Mouse (Mus musculus) liver, embryonic 13.5 days (tissue): ENCODE results near the gene Rpl29. TPM values are rescaled to one million over a fixed set of nuclear protein-coding genes. Genes with fewer than 3 reads are reported as not detected.

Experiments
- ATAC-seq: fragments of 200-750 bp; cut with Nextera tagmentation; 2 replicates; pipeline ENCODE4 v1.8.0; 2017; ENCODE audit warnings: low read depth, mild to moderate bottlenecking, moderate number of reproducible peaks, moderate library complexity
- DNase-seq: peaks from one replicate; pipeline ENCODE4 v3.0.0; 2022
- H3K27ac ChIP-seq: fragments of 300-500 bp; sonication (generic); 2 replicates; pipeline ENCODE4 v1.5.1; 2015; ENCODE audit warnings: moderate library complexity, mild to moderate bottlenecking, inconsistent platforms
- H3K27me3 ChIP-seq: fragments of 300-500 bp; sonication (generic); 2 replicates; pipeline ENCODE4 v1.6.1; 2015; ENCODE audit warnings: mild to moderate bottlenecking, inconsistent platforms
- H3K36me3 ChIP-seq: fragments of 300-500 bp; sonication (generic); 2 replicates; pipeline ENCODE4 v1.6.1; 2015; ENCODE audit warnings: mild to moderate bottlenecking, inconsistent platforms
- H3K4me1 ChIP-seq: fragments of 300-500 bp; sonication (generic); replicated peaks from 2 replicates; pipeline ENCODE4 v1.6.1; 2015; ENCODE audit warnings: inconsistent platforms
- H3K4me2 ChIP-seq: fragments of 300-500 bp; sonication (generic); 2 replicates; pipeline ENCODE4 v1.6.1; 2015; ENCODE audit warnings: inconsistent platforms, mild to moderate bottlenecking, moderate library complexity
- H3K4me3 ChIP-seq: fragments of 300-500 bp; sonication (generic); replicated peaks from 2 replicates; pipeline ENCODE4 v1.5.1; 2015; ENCODE audit warnings: mild to moderate bottlenecking, inconsistent platforms
- H3K9ac ChIP-seq: fragments of 300-500 bp; sonication (generic); 2 replicates; pipeline ENCODE4 v1.6.1; 2015; ENCODE audit warnings: mild to moderate bottlenecking, inconsistent platforms
- H3K9me3 ChIP-seq: fragments of 300-500 bp; sonication (generic); replicated peaks from 2 replicates; pipeline ENCODE4 v1.6.1; 2016; ENCODE audit warnings: inconsistent platforms
- WGBS: fragments of 180-500 bp; shearing (Covaris S2); methylation state at CpG from one replicate; pipeline ENCODE4 v1.1.7; 2015; ENCODE audit not compliant: insufficient replicate concordance; 5-methylcytosine and 5-hydroxymethylcytosine counted together
- polyA plus RNA-seq: library from polyadenylated mRNA; unstranded; fragments of >200 nt; fragmentation: Nextera tagmentation; extraction: Ambion mirVana; gene quantifications from 2 replicates; pipeline ENCODE4 v1.2.1, GENCODE M21; 2015

The Rpl29 gene
- polyA plus RNA-seq, 1 experiment from 2014 or later: 835 TPM

GRCm38 (mm10) chr9:106474456-106474855 is 45.2 kb downstream of the Rpl29 start:
- Histone ChIP-seq H3K36me3 (peaks cover under 1% of the 10 kb centered on the region; the same call in 1 of the 2 replicates), H3K9me3 (no peaks in the 10 kb centered on the region), H3K4me1 (peaks cover 56% of the 10 kb centered on the region), H3K27me3 (no peaks in the 10 kb centered on the region), H3K27ac (no peak overlapping the region), H3K9ac (0 out of 2 replicates have a peak overlapping the region, but pooled peaks have one; percentile 10), H3K4me3 (no peak overlapping the region), H3K4me2 (no peak overlapping the region)
- peak; percentile 61 for DNase-seq
- WGBS: 4% methylated on average over 6 of the region's 6 CpGs
- ATAC-seq: no peak

GRCm38 (mm10) chr9:106475046-106475445 is 45.8 kb downstream of the Rpl29 start:
- Histone ChIP-seq H3K4me3 (no peak overlapping the region), H3K36me3 (peaks cover 7% of the 10 kb centered on the region), H3K27ac (no peak overlapping the region), H3K4me1 (peaks cover 51% of the 10 kb centered on the region), H3K9me3 (no peaks in the 10 kb centered on the region), H3K9ac (0 out of 2 replicates have a peak overlapping the region, but pooled peaks have one; percentile 10), H3K4me2 (no peak overlapping the region), H3K27me3 (no peaks in the 10 kb centered on the region)
- 67% methylated on average over 7 of the region's 7 CpGs for WGBS
- ATAC-seq: no peak
- peak; percentile 14 for DNase-seq

GRCm38 (mm10) chr9:106475663-106476001 is 46.4 kb downstream of the Rpl29 start, which contains the start of gene Rrp9:
Gene Rrp9, plus strand, starts transcription at chr9:106475963.
- no peak for ATAC-seq
- peak within 1 kb of the TSS; percentile 98 for H3K4me2 ChIP-seq
- H3K27ac ChIP-seq: 0 out of 2 replicates have a peak within 1 kb of the TSS, but pooled peaks have one; percentile 35
- WGBS: 73% methylated on average over 10 of the region's 10 CpGs
- peaks cover 13% of the 10 kb centered on the region for H3K36me3 ChIP-seq
- peak within 1 kb of the TSS; percentile 9; the same call in 1 of the 2 replicates for H3K4me3 ChIP-seq
- H3K27me3 ChIP-seq: no peaks in the 10 kb centered on the region
- H3K9me3 ChIP-seq: no peaks in the 10 kb centered on the region
- H3K4me1 ChIP-seq: peaks cover 51% of the 10 kb centered on the region
- no peak for DNase-seq
- H3K9ac ChIP-seq: peak within 1 kb of the TSS; percentile 15; the same call in 1 of the 2 replicates

- Histone ChIP-seq H3K4me2 (peak overlapping the region; percentile 98), H3K27me3 (no peaks in the 10 kb centered on the region), H3K27ac (0 out of 2 replicates have a peak overlapping the region, but pooled peaks have one; percentile 35), H3K4me3 (peak overlapping the region; percentile 9; the same call in 1 of the 2 replicates), H3K9me3 (no peaks in the 10 kb centered on the region), H3K36me3 (peaks cover 19% of the 10 kb centered on the region), H3K4me1 (peaks cover 51% of the 10 kb centered on the region), H3K9ac (peak overlapping the region; percentile 15; the same call in 1 of the 2 replicates)
- WGBS: 17% methylated on average over 16 of the region's 16 CpGs
- peak; percentile 20 for DNase-seq
- ATAC-seq: 0 out of 2 replicates have a peak, but pooled peaks have one; percentile 1
Observed at GRCm38 (mm10) chr9:106476002-106476923, 47.0 kb downstream of the Rpl29 start.

- peak; percentile 98 for ATAC-seq
- Histone ChIP-seq H3K4me1 (peaks cover 51% of the 10 kb centered on the region), H3K4me2 (peak within 1 kb of the TSS; percentile 98), H3K27ac (0 out of 2 replicates have a peak within 1 kb of the TSS, but pooled peaks have one; percentile 35), H3K4me3 (peak within 1 kb of the TSS; percentile 75), H3K27me3 (no peaks in the 10 kb centered on the region), H3K9me3 (no peaks in the 10 kb centered on the region), H3K9ac (peak within 1 kb of the TSS; percentile 73), H3K36me3 (peaks cover 25% of the 10 kb centered on the region)
- WGBS: 0% methylated on average over 41 of the region's 41 CpGs
- DNase-seq: peak; percentile 99
Observed at GRCm38 (mm10) chr9:106476924-106477484, 47.8 kb downstream of the Rpl29 start, which contains the start of gene Parp3. Gene Parp3, minus strand, starts transcription at chr9:106476949.

GRCm38 (mm10) chr9:106477649-106478048 is 48.4 kb downstream of the Rpl29 start:
- H3K4me2 ChIP-seq: peak overlapping the region; percentile 98
- peaks cover 29% of the 10 kb centered on the region for H3K36me3 ChIP-seq
- no peaks in the 10 kb centered on the region for H3K27me3 ChIP-seq
- no peaks in the 10 kb centered on the region for H3K9me3 ChIP-seq
- no peak overlapping the region for H3K27ac ChIP-seq
- H3K4me1 ChIP-seq: peaks cover 51% of the 10 kb centered on the region
- no peak for DNase-seq
- ATAC-seq: no peak
- WGBS: under 1% methylated on average over 16 of the region's 16 CpGs
- H3K9ac ChIP-seq: peak overlapping the region; percentile 73
- H3K4me3 ChIP-seq: peak overlapping the region; percentile 75

- WGBS: 62% methylated on average over 9 of the region's 9 CpGs
- Histone ChIP-seq H3K36me3 (peaks cover 33% of the 10 kb centered on the region), H3K27me3 (no peaks in the 10 kb centered on the region), H3K4me2 (peak overlapping the region; percentile 98), H3K9me3 (no peaks in the 10 kb centered on the region), H3K9ac (peak overlapping the region; percentile 73), H3K27ac (no peak overlapping the region), H3K4me3 (peak overlapping the region; percentile 75), H3K4me1 (peaks cover 51% of the 10 kb centered on the region)
- no peak for ATAC-seq
- no peak for DNase-seq
Observed at GRCm38 (mm10) chr9:106478101-106478500, 48.8 kb downstream of the Rpl29 start.

- WGBS: 70% methylated on average over 7 of the region's 7 CpGs
- Histone ChIP-seq H3K27ac (no peak overlapping the region), H3K9me3 (no peaks in the 10 kb centered on the region), H3K36me3 (peaks cover 57% of the 10 kb centered on the region), H3K27me3 (no peaks in the 10 kb centered on the region), H3K9ac (no peak overlapping the region), H3K4me3 (no peak overlapping the region), H3K4me2 (no peak overlapping the region), H3K4me1 (peaks cover 35% of the 10 kb centered on the region)
- DNase-seq (no peak), ATAC-seq (no peak)
Observed at GRCm38 (mm10) chr9:106480541-106480940, 51.3 kb downstream of the Rpl29 start.

GRCm38 (mm10) chr9:106481075-106481474 is 51.8 kb downstream of the Rpl29 start:
- ATAC-seq (no peak), DNase-seq (no peak)
- peaks cover 30% of the 10 kb centered on the region for H3K4me1 ChIP-seq
- no peak overlapping the region for H3K4me3 ChIP-seq
- no peaks in the 10 kb centered on the region for H3K27me3 ChIP-seq
- no peaks in the 10 kb centered on the region for H3K9me3 ChIP-seq
- H3K9ac ChIP-seq: no peak overlapping the region
- H3K36me3 ChIP-seq: peaks cover 63% of the 10 kb centered on the region
- no peak overlapping the region for H3K27ac ChIP-seq
- WGBS: 77% methylated on average over 15 of the region's 15 CpGs
- H3K4me2 ChIP-seq: no peak overlapping the region
